Mouse (Mus musculus) embryonic facial prominence, embryonic 11.5 days (tissue): Measurements from ENCODE around the gene 4931408C20Rik. TPM values are rescaled to one million over a fixed set of nuclear protein-coding genes. Genes with fewer than 3 reads are reported as not detected.

Experiments
- ATAC-seq: fragments of 200-750 bp; cut with Nextera tagmentation; replicated peaks from 2 replicates; pipeline ENCODE4 v1.8.0; 2017; ENCODE audit warnings: low read depth; ENCODE audit not compliant: insufficient number of reproducible peaks, low FRiP score, low TSS enrichment
- DNase-seq: peaks from one replicate; pipeline ENCODE4 v3.0.0-alpha.2; 2015; ENCODE audit warnings: low spot score
- H3K27ac ChIP-seq: fragments of 300-500 bp; sonication (generic); replicated peaks from 2 replicates; pipeline ENCODE4 v1.5.1; 2014; ENCODE audit warnings: mild to moderate bottlenecking, low read depth, low read length, control low read depth
- H3K27me3 ChIP-seq: fragments of 300-500 bp; sonication (generic); 2 replicates; pipeline ENCODE4 v1.6.1; 2014; ENCODE audit warnings: mild to moderate bottlenecking, low read length, moderate library complexity, mixed read lengths; ENCODE audit not compliant: control insufficient read depth, insufficient read depth
- H3K36me3 ChIP-seq: fragments of 300-500 bp; sonication (generic); replicated peaks from 2 replicates; pipeline ENCODE4 v1.6.1; 2014; ENCODE audit warnings: low read depth, mild to moderate bottlenecking, low read length, moderate library complexity, mixed read lengths; ENCODE audit not compliant: control insufficient read depth, insufficient read depth
- H3K4me1 ChIP-seq: fragments of 300-500 bp; sonication (generic); 2 replicates; pipeline ENCODE4 v1.6.1; 2014; ENCODE audit warnings: low read length, mixed read lengths; ENCODE audit not compliant: control insufficient read depth, insufficient read depth
- H3K4me2 ChIP-seq: fragments of 300-500 bp; sonication (generic); 2 replicates; pipeline ENCODE4 v1.6.1; 2014; ENCODE audit warnings: low read depth, mild to moderate bottlenecking, control low read depth, low read length, moderate library complexity
- H3K4me3 ChIP-seq: fragments of 300-500 bp; sonication (generic); 2 replicates; pipeline ENCODE4 v1.5.1; 2014; ENCODE audit warnings: low read depth, low read length, control low read depth
- H3K9ac ChIP-seq: fragments of 300-500 bp; sonication (generic); replicated peaks from 2 replicates; pipeline ENCODE4 v1.6.1; 2014; ENCODE audit warnings: mild to moderate bottlenecking, control low read depth, low read length
- H3K9me3 ChIP-seq: fragments of 300-500 bp; sonication (generic); replicated peaks from 2 replicates; pipeline ENCODE4 v1.6.1; 2016; ENCODE audit warnings: mild to moderate bottlenecking, low read length, inconsistent platforms, mixed read lengths; ENCODE audit not compliant: control insufficient read depth
- WGBS: fragments of 180-500 bp; shearing (Covaris S2); extraction: QIAGEN DNeasy Blood & Tissue Kit; methylation state at CpG from one replicate; pipeline ENCODE4 v1.1.7; 2014; 5-methylcytosine and 5-hydroxymethylcytosine counted together
- polyA plus RNA-seq: library from polyadenylated mRNA; unstranded; fragments of >200 nt; fragmentation: Nextera tagmentation; extraction: Ambion mirVana; gene quantifications from 2 replicates; pipeline ENCODE4 v1.2.1, GENCODE M21; 2014

Gene 4931408C20Rik
- not detected in 2 replicates for polyA plus RNA-seq

DNA sequence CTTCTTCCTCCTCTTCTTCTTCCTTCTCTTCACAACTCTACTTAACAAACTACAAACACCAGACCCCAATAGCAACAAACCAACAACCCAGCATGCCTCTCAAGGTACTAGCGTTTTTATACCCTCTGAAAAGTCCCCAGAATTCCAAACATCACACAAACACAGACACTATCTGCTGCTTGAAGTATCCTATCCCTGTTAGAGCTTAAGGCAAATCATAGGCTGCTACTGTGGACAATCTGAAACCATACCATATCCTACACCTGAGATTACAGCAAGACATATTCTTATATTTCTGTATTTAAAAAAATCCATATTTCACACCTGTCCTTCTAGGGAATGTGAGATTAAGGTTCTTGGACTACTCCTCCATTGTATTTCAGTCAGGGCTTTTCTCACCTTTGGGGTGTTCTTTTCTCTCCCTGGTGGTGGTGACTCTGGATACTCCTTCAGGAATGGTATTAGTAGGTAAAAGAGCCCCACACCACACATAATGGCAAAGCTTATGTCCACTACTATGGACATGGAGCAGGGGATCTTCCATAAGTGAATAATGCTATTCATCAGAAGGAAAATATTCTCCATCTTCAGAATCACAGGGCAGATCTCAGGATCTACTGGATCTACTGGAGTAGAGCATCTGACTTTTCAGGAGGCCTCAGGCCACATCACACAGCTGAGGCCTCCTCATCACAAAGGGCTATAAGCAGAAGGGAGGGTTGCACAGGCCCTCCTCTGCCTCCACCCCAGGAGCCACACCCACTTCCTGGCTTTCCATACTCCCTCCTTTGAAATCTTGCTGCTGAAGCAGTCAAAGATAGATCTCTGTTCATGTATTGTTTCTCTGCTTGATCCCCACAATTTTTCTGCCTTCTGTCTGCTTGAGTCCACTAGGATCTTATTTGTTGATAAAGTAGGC lies at the start of gene 4931408C20Rik:
Gene 4931408C20Rik (minus strand): TSS at position 619 of the 919 bp plus-strand sequence.
- Histone ChIP-seq H3K4me2 (no peak within 1 kb of the TSS), H3K36me3 (no peaks in the 10 kb centered on the region), H3K4me3 (no peak within 1 kb of the TSS), H3K27me3 (no peaks in the 10 kb centered on the region), H3K9ac (no peak within 1 kb of the TSS), H3K4me1 (no peaks in the 10 kb centered on the region), H3K9me3 (no peaks in the 10 kb centered on the region), H3K27ac (no peak within 1 kb of the TSS)
- DNase-seq (peak; percentile 6), ATAC-seq (peak; percentile 88)
- 45% methylated on average over 1 of the region's 1 CpGs for WGBS

DNA sequence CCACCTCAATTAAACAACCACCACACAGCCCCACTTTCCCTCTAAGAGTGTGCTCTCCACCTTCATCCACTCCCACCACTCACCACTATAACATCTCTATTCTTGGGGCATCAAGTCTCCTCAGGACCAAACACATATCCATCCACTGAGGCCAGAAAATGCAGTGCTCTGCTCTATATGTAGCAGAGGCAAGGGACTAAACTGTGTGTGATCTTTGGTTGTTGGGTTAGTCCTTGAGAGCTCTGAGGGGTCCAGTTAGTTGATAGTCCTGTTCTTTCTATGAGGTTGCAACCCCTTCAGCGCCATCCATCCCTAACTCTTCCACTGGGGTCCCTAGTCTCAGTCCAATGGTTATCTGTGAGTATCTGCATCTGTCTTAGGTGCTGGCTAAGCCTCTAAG lies 666 bp upstream of the 4931408C20Rik start:
- Histone ChIP-seq H3K9ac (no peak overlapping the region), H3K27ac (no peak overlapping the region), H3K27me3 (no peaks in the 10 kb centered on the region), H3K4me2 (no peak overlapping the region), H3K36me3 (no peaks in the 10 kb centered on the region), H3K4me3 (no peak overlapping the region), H3K4me1 (no peaks in the 10 kb centered on the region), H3K9me3 (no peaks in the 10 kb centered on the region)
- DNase-seq (peak; percentile 2), ATAC-seq (peak; percentile 82)
- 60% methylated on average over 1 of the region's 1 CpGs for WGBS

DNA sequence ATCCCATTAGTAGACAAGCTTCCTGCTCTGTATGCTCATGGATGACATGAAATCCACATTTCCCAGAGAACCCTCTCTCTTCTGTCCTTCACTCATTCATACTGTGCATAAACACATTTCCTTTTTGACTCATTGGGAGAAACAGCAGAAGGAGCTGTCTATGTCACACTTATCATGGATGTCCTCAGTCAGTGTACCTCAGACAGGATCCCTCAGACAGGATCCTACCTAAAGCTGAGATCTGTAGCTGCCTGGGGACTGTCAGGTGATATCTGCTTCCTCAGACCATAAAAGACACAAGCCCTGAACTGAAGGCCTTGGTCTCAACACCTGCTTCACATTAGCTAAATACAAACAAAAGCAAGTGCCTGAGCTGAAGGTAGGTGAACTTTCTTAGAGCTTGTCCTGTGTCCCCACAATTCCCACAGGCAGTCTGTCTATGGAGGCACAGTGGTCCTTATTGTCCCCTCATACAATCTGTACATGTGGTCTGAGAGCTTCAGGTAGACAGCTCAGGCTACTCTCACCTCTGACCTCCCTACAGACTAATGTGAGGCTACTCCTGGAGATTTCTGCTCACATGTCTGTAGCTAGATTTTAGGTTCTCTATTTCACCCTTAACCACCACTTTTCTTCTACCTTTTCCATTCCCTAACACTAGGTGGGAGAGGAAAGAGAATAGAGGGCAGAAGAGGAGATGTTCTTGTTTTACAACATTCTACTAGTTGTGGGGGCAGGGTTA lies 1.1 kb downstream of the 4931408C20Rik start:
- no peak overlapping the region for H3K4me2 ChIP-seq
- H3K4me3 ChIP-seq: no peak overlapping the region
- no peaks in the 10 kb centered on the region for H3K9me3 ChIP-seq
- H3K4me1 ChIP-seq: no peaks in the 10 kb centered on the region
- H3K36me3 ChIP-seq: no peaks in the 10 kb centered on the region
- no peak overlapping the region for H3K9ac ChIP-seq
- ATAC-seq: peak; percentile 64
- no peak for DNase-seq
- H3K27ac ChIP-seq: no peak overlapping the region
- no peaks in the 10 kb centered on the region for H3K27me3 ChIP-seq

DNA sequence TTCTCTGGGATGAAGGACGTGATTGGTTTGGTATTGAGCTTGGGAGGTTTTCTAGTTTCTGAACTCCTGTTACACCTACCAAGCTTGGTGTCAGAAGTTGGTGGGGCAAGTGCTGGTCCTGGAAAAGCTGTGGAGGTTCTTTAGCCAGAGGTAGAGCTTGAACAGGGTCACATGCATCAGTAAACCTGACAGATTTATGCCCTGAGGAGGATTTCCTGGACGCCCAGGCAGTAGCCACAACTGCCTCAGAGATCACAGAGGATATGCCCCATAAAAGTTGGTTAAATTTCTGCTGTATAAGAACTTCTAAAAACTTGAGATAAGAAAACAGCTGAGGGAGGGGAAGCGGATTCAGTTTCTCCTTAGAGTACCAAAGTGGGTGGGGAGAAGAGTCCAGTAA lies 1.9 kb downstream of the 4931408C20Rik start:
- ATAC-seq (no peak), DNase-seq (no peak)
- Histone ChIP-seq H3K4me2 (no peak overlapping the region), H3K4me1 (no peaks in the 10 kb centered on the region), H3K4me3 (no peak overlapping the region), H3K27ac (no peak overlapping the region), H3K36me3 (no peaks in the 10 kb centered on the region), H3K9ac (no peak overlapping the region), H3K27me3 (no peaks in the 10 kb centered on the region), H3K9me3 (no peaks in the 10 kb centered on the region)
- WGBS: 81% methylated on average over 3 of the region's 3 CpGs

DNA sequence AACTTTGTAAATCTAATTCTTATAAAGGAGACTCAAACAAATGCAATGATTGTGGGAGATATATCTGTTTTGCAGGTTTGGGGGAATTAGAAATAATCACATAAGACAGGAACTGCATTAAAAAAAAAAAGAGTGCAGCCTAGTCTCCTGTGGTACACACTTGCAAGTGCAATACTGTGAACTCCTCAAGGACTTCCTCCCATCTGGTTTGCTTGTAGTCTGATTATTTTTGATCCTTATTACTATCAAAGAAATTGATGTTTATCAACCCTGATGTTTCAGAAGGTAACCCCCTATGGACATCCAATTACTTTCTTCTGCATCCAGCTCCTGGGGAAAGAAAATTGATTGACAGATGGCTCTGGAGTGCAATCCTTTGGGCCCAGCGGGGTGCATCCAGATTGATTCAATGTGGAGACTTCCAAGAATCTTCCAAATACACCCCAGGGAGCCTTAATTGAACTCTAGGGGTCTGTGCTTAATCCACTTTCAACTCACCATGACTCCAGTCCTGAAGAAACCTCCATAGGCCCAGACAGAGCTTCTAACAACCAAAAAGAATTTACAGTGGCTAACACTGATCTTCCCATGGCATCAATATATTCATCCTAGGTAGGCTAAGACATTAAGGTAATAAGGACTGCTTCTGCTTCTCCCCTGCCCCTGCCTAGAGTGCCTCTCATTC lies 37.4 kb downstream of the 4931408C20Rik start:
- Histone ChIP-seq H3K4me3 (no peak overlapping the region), H3K27ac (no peak overlapping the region), H3K36me3 (no peaks in the 10 kb centered on the region), H3K4me2 (no peak overlapping the region), H3K4me1 (no peaks in the 10 kb centered on the region), H3K27me3 (no peaks in the 10 kb centered on the region), H3K9ac (no peak overlapping the region), H3K9me3 (no peaks in the 10 kb centered on the region)
- DNase-seq (no peak), ATAC-seq (no peak)
- 32% methylated on average over 1 of the region's 1 CpGs for WGBS

DNA sequence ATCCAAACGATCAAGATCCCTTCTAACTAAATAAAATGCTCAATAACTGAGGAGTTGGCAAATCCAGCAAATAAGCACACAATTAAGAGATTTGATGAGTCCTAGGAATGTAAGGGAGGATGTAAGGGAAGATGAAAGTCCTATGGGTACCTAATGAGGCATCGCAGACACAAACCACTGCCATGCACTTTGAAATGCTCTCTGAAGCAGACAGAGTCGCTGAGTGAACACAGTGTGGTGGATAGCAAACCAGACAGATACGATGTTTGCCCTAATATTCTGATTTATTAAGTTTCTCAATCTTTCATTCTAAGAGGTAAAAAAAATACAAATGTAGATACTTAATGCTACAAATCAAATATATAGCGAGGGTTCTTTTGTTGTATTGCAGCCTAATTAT lies 51.2 kb downstream of the 4931408C20Rik start:
- no peak overlapping the region for H3K9ac ChIP-seq
- H3K4me3 ChIP-seq: no peak overlapping the region
- DNase-seq: no peak
- H3K27me3 ChIP-seq: no peaks in the 10 kb centered on the region
- H3K36me3 ChIP-seq: no peaks in the 10 kb centered on the region
- no peaks in the 10 kb centered on the region for H3K9me3 ChIP-seq
- no peak for ATAC-seq
- no peak overlapping the region for H3K27ac ChIP-seq
- H3K4me2 ChIP-seq: no peak overlapping the region
- WGBS: 90% methylated on average over 5 of the region's 5 CpGs
- no peaks in the 10 kb centered on the region for H3K4me1 ChIP-seq
